Mouse (Mus musculus): Measurements from ENCODE around the gene Akap13.

- TF ChIP-seq HCFC1 (IDR thresholded peaks at IDR 0.05; ENCODE audit: borderline replicate concordance, insufficient read depth, low read length) (no peak), CHD2 (IDR thresholded peaks at IDR 0.05; ENCODE audit: low read depth, low read length) (no peak), ZC3H11A (IDR thresholded peaks at IDR 0.05; ENCODE audit: borderline replicate concordance, low read depth, low read length) (no peak), ZNF384 (IDR thresholded peaks at IDR 0.05; ENCODE audit: low read depth, low read length) (no peak), MAFK (IDR thresholded peaks at IDR 0.05; ENCODE audit: insufficient read depth, low read depth, low read length) (no peak)
Observed at GRCm38 (mm10) chr7:75500793-75501192, 45.5 kb downstream of the Akap13 start.
